Mouse (Mus musculus): ENCODE measurements around the gene Rplp0.

DNA sequence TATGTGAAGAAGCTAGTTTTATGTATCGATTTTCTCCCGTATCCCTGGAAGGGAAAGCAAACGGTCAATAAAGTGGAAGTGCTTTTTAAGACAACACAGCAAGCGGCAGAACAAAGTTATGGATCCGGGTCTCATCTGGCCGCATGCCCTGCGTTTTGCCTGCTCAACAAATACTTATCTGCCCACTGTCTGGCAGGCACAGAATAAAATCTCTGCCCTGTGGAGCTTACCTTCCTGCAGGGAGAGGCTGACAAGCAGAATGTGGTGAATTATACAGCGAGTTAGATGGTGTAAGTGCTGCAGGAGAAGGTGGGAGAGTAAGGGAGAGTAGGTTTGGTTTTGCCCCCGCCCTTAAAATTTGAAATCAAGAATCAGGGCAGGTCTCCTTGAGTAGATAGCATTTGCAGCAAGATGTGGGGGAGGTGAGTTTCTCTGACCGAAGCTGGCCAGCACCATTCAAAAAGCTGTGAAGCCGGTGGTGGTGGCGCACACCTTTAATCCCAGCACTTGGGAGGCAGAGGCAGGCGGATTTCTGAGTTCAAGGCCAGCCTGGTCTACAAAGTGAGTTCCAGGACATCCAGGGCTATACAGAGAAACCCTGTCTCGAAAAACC lies 979 bp upstream of the Rplp0 start:
- TF ChIP-seq MYOD1 (IDR thresholded peaks at IDR 0.05; ENCODE audit: control insufficient read depth in 1 of 3, insufficient read length in 2 of 3, low read depth in 2 of 3) (no peak), POLR2A (IDR thresholded peaks at IDR 0.05; ENCODE audit: insufficient read length, low read depth) (no peak), TCF12 (IDR thresholded peaks at IDR 0.05; ENCODE audit: insufficient read depth, poor library complexity, severe bottlenecking) (no peak), USF1 (IDR thresholded peaks at IDR 0.05; ENCODE audit: low read depth) (no peak), E2F4 (IDR thresholded peaks at IDR 0.05; ENCODE audit: insufficient read depth) (no peak), MAX (IDR thresholded peaks at IDR 0.05; ENCODE audit: low read depth) (no peak), POLR2AphosphoS2 (IDR thresholded peaks at IDR 0.05; ENCODE audit: insufficient read length, low read depth) (no peak), SRF (IDR thresholded peaks at IDR 0.05; ENCODE audit: control insufficient read depth, insufficient read length, low read depth) (no peak), REST (IDR thresholded peaks at IDR 0.05; ENCODE audit: insufficient read depth, insufficient read length) (no peak)
